Mouse (Mus musculus) forebrain, embryonic 16.5 days (tissue): Measurements from ENCODE around the gene Plxna2. TPM values are rescaled to one million over a fixed set of nuclear protein-coding genes. Genes with fewer than 3 reads are reported as not detected.

ENCODE experiments used
- ATAC-seq: fragments of 200-750 bp; cut with Nextera tagmentation; 2 replicates; pipeline ENCODE4 v1.8.0; 2017; ENCODE audit warnings: mild to moderate bottlenecking, moderate library complexity
- H3K27ac ChIP-seq: fragments of 300-500 bp; sonication (generic); 2 replicates; pipeline ENCODE4 v1.5.1; 2014; ENCODE audit warnings: low read length, control low read depth
- H3K27me3 ChIP-seq: fragments of 300-500 bp; sonication (generic); replicated peaks from 2 replicates; pipeline ENCODE4 v1.6.1; 2014; ENCODE audit warnings: low read length; ENCODE audit not compliant: control insufficient read depth, insufficient read depth
- H3K36me3 ChIP-seq: fragments of 300-500 bp; sonication (generic); 2 replicates; pipeline ENCODE4 v1.6.1; 2014; ENCODE audit not compliant: control insufficient read depth, insufficient read depth
- H3K4me1 ChIP-seq: fragments of 300-500 bp; sonication (generic); replicated peaks from 2 replicates; pipeline ENCODE4 v1.6.1; 2014; ENCODE audit warnings: low read length; ENCODE audit not compliant: control insufficient read depth, insufficient read depth
- H3K4me2 ChIP-seq: fragments of 300-500 bp; sonication (generic); 2 replicates; pipeline ENCODE4 v1.6.1; 2014; ENCODE audit warnings: mild to moderate bottlenecking, low read length, control low read depth
- H3K4me3 ChIP-seq: fragments of 300-500 bp; sonication (generic); replicated peaks from 2 replicates; pipeline ENCODE4 v1.5.1; 2014; ENCODE audit warnings: mild to moderate bottlenecking, low read length, control low read depth
- H3K9ac ChIP-seq: fragments of 300-500 bp; sonication (generic); replicated peaks from 2 replicates; pipeline ENCODE4 v1.6.1; 2014; ENCODE audit warnings: low read depth, low read length, control low read depth
- H3K9me3 ChIP-seq: fragments of 300-500 bp; sonication (generic); 2 replicates; pipeline ENCODE4 v1.6.1; 2016; ENCODE audit warnings: low read length; ENCODE audit not compliant: control insufficient read depth
- WGBS: fragments of 180-500 bp; shearing (Covaris S2); extraction: QIAGEN DNeasy Blood & Tissue Kit; methylation state at CpG from one replicate; pipeline ENCODE4 v1.1.7; 2014; 5-methylcytosine and 5-hydroxymethylcytosine counted together
- polyA plus RNA-seq: library from polyadenylated mRNA; unstranded; fragments of >200 nt; fragmentation: Nextera tagmentation; extraction: Ambion mirVana; gene quantifications from 2 replicates; pipeline ENCODE4 v1.2.1, GENCODE M21; 2015

Gene Plxna2
- polyA plus RNA-seq, 1 experiment from 2014 or later, result 76.0 TPM

DNA sequence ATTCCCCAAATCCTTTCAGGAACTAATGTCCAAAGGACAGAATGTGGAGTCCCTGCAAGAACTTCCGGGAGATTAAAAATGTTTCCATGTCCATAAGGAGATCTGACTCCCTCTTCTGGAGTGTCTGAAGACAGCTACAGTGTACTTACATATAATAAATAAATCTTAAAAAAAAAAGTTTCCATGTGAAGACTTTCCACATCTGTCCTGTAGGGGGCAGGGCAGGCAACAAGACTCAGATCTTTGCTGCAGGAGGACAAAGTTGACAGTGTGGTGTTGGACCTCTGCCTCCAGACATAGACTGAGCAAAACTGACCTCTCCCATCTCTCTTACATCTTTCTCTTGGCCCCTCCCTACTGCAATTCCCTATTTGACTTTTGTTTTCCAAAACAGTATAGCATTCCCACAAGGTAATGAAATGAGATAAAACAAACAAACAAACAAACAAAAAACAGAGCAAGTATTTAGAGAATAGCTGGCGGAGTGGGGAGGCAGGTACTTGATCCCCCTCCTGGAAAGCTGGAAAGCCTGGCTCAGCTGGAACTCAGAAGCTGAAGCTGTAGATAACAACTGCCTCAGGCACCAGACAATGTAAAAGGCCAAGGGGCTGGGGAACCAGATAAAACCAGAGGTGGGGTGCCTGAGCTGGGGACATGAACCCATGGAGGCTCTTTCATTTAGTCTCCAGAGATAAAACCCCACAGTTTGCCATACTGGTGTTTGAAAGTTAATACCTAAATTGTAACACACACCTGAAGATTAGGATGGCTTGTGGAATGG is 143.6 kb downstream of the Plxna2 start:
- Histone ChIP-seq H3K27ac (no peak overlapping the region), H3K9ac (no peak overlapping the region), H3K9me3 (no peaks in the 10 kb centered on the region), H3K27me3 (no peaks in the 10 kb centered on the region), H3K4me2 (no peak overlapping the region), H3K4me1 (no peaks in the 10 kb centered on the region), H3K36me3 (peaks cover 26% of the 10 kb centered on the region), H3K4me3 (no peak overlapping the region)
- no peak for ATAC-seq
- 73% methylated on average over 2 of the region's 2 CpGs for WGBS

DNA sequence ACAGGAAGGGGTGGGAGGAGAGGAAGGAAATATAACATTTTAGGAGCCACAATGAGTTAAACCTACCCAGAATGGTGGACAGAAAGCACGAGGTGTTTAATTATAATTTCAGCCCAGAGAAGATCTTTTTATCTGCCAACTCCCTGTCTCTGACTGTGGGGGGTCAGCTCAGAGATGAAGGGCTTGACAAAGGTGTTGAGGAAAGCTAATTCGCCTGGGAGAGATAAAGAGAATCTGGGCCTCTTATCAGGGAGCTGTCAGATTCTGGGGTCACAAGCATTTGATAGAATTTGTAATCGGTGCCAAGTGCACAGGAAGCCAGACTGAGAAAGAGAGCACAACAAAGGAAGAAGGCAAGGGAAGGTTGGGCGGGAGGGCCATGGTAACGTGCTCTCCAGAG is 144.9 kb downstream of the Plxna2 start:
- no peak for ATAC-seq
- Histone ChIP-seq H3K9ac (no peak overlapping the region), H3K9me3 (no peaks in the 10 kb centered on the region), H3K4me3 (no peak overlapping the region), H3K4me1 (no peaks in the 10 kb centered on the region), H3K36me3 (peaks cover 30% of the 10 kb centered on the region), H3K4me2 (no peak overlapping the region), H3K27ac (no peak overlapping the region), H3K27me3 (no peaks in the 10 kb centered on the region)
- WGBS, result 59% methylated on average over 5 of the region's 5 CpGs

DNA sequence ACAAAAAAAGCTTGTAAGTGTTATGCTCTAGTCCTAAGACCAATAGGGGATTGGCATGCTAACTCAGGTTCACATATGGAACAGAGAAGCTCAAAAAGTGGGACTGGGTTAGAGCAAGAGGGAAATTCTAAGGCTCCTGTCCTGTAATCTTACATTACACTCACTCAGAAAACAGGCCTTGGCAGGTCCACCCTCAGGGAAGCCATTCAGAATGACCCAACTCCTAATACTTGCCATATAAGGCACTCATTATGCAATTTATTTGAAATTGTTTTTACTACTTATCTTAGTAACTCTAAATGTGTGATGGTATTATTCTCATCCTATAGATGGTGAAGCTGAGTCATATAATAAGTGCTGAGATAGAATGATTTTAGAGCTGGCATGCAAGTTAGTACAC is 146.9 kb downstream of the Plxna2 start:
- Histone ChIP-seq H3K4me1 (no peaks in the 10 kb centered on the region), H3K27me3 (no peaks in the 10 kb centered on the region), H3K4me3 (no peak overlapping the region), H3K9ac (no peak overlapping the region), H3K9me3 (no peaks in the 10 kb centered on the region), H3K27ac (no peak overlapping the region), H3K36me3 (peaks cover 30% of the 10 kb centered on the region), H3K4me2 (no peak overlapping the region)
- ATAC-seq, result no peak

DNA sequence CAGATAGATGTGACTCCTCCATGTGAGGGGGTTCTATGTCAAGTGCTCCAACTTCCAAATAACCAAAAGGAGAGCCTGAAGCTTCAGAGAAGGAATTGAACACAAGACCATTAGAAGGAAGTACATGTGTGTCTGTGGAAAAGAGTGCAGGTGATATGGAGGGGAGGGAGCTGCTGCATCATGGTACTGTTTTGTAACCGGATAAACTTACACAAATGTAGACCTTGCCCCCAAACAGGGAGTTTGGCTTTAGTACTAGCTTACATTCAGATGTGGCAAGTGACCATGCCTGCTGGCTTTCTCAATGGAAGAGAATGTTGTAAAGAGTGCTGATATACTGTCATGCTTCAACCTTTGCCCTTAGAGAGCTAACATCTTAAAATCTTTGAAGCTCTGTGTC is 150.8 kb downstream of the Plxna2 start:
- Histone ChIP-seq H3K9me3 (no peaks in the 10 kb centered on the region), H3K9ac (no peak overlapping the region), H3K4me2 (no peak overlapping the region), H3K36me3 (peaks cover 37% of the 10 kb centered on the region), H3K27me3 (no peaks in the 10 kb centered on the region), H3K4me3 (no peak overlapping the region), H3K4me1 (no peaks in the 10 kb centered on the region), H3K27ac (no peak overlapping the region)
- WGBS, result 90% methylated on average over 1 of the region's 1 CpGs
- ATAC-seq, result no peak

DNA sequence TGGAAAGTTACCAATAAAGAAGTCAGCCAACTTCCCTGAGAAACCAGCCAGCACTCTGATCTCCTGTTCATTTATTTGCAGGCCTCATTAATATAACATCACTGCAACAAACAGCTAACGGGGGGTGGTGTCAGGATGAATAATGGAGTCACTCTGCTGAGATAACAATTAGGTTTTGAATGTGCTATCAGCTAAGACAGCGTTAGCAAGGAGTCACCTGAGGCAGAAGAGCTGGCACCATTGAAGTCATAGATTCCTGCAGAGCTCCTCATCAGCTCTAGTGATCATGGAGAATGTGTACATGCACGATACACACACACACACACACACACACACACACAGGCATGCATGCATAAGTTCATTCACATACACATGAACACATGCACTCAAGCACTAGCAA is 154.0 kb downstream of the Plxna2 start:
- H3K4me3 ChIP-seq, result no peak overlapping the region
- H3K27ac ChIP-seq, result no peak overlapping the region
- H3K36me3 ChIP-seq, result peaks cover 42% of the 10 kb centered on the region
- H3K9ac ChIP-seq, result no peak overlapping the region
- no peaks in the 10 kb centered on the region for H3K27me3 ChIP-seq
- WGBS, result 41% methylated on average over 3 of the region's 3 CpGs
- no peak for ATAC-seq
- H3K9me3 ChIP-seq, result no peaks in the 10 kb centered on the region
- H3K4me2 ChIP-seq, result no peak overlapping the region
- H3K4me1 ChIP-seq, result no peaks in the 10 kb centered on the region

DNA sequence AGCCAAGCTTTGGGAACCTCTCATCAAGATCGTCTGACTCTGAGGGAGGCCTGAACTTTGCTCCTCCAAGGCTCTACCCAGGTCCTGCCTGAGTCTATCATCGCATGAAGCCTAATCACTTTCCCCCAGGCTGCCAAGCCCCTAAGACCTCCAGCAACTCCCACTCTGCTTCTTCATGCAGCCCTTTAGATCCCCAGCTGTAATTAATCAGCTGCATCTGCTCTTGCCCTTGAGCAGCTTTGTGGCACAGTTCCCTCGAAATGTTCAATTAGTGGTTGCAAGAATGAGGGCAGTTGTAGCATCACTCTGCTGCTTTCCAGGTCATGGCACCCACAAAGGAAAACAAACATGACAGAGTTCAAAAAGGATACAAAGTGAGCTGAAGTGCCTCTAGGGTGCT is 155.9 kb downstream of the Plxna2 start:
- no peak overlapping the region for H3K4me3 ChIP-seq
- 0 out of 2 replicates have a peak, but pooled peaks have one; percentile 24 for ATAC-seq
- peaks cover 35% of the 10 kb centered on the region for H3K36me3 ChIP-seq
- no peak overlapping the region for H3K27ac ChIP-seq
- 11% methylated on average over 3 of the region's 3 CpGs for WGBS
- H3K9me3 ChIP-seq, result no peaks in the 10 kb centered on the region
- H3K4me1 ChIP-seq, result no peaks in the 10 kb centered on the region
- H3K27me3 ChIP-seq, result no peaks in the 10 kb centered on the region
- H3K9ac ChIP-seq, result no peak overlapping the region
- no peak overlapping the region for H3K4me2 ChIP-seq

DNA sequence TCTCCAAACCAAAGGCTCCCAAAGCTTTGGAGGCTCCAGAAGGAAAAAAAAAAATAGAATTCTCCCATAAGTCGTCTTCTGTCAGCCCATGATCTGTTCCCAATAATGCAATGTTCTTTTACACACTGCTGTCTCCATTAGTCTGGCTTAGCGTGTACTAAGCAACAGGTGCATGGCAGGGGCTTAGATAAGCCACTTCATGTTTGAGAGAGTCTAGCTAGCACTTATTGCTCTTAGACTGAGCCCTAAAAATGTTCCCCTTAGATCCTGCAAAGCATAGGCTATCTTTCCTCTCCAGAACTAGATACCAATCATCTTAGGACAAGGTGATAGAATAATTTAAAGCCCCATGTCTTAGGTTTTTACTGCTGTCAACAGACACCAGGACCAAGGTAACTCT is 156.3 kb downstream of the Plxna2 start:
- Histone ChIP-seq H3K27ac (no peak overlapping the region), H3K36me3 (peaks cover 32% of the 10 kb centered on the region), H3K27me3 (no peaks in the 10 kb centered on the region), H3K4me3 (no peak overlapping the region), H3K9me3 (no peaks in the 10 kb centered on the region), H3K4me1 (no peaks in the 10 kb centered on the region), H3K4me2 (no peak overlapping the region), H3K9ac (no peak overlapping the region)
- 65% methylated on average over 2 of the region's 2 CpGs for WGBS
- no peak for ATAC-seq

DNA sequence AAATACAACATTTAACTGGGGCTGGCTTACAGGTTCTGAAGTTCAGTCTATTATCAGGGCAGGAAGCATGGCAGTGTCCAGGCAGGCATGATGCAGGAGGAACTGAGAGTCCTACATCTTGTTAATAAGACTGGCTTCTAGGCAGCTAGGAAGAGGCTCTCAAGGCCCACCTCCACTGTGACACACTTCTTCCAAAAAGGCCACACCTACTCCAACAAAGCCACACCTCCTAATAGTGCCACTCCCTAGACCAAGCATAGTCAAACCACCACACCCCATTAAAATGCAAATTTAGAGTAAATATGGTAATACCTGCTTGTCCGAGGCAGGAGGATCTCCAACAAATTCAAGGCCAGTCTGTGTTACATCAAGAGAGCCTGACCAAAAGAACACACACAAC is 156.7 kb downstream of the Plxna2 start:
- H3K36me3 ChIP-seq, result peaks cover 30% of the 10 kb centered on the region
- H3K27me3 ChIP-seq, result no peaks in the 10 kb centered on the region
- no peak overlapping the region for H3K4me2 ChIP-seq
- WGBS, result 88% methylated on average over 1 of the region's 1 CpGs
- H3K4me1 ChIP-seq, result no peaks in the 10 kb centered on the region
- no peak overlapping the region for H3K9ac ChIP-seq
- no peak for ATAC-seq
- H3K27ac ChIP-seq, result no peak overlapping the region
- no peaks in the 10 kb centered on the region for H3K9me3 ChIP-seq
- H3K4me3 ChIP-seq, result no peak overlapping the region

DNA sequence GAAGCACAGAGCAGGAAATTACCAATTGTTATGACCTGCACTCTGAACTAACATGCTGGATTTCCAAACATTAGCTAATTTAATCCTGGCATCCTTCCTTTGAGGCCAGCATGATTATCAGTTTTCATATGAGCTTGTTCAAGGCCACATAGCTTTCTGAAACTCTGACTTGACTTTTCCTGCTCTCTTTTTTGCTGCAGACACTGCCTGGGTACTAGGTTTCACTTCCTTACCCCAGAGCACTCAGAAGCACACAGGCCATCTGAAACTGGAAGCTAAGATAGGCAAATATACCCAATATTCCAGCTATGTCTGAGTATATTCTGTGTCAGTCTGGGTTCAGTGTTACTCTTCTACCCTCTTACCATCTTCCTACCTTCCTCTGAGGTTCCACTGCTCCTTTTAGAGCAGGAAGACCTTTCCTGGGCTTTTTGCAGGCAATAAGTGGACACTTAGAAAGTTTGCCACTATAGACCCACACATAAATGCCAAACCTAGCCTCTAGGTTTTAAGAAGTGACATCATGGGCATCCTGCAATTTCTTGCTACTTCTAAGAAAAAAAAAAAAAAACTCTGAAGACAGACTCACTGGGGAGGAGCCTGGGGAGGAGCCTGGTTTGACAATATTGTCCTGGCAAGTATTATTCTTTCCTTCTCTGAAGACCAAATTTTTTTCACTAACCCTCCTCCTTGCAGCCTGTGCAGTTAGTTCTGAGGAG is 157.8 kb downstream of the Plxna2 start:
- H3K4me2 ChIP-seq, result no peak overlapping the region
- no peak overlapping the region for H3K9ac ChIP-seq
- H3K9me3 ChIP-seq, result no peaks in the 10 kb centered on the region
- H3K4me1 ChIP-seq, result no peaks in the 10 kb centered on the region
- peaks cover 34% of the 10 kb centered on the region for H3K36me3 ChIP-seq
- ATAC-seq, result no peak
- H3K27ac ChIP-seq, result no peak overlapping the region
- no peak overlapping the region for H3K4me3 ChIP-seq
- no peaks in the 10 kb centered on the region for H3K27me3 ChIP-seq
